Mouse (Mus musculus): Measurements from ENCODE around the gene Dapp1. TPM values are rescaled to one million over a fixed set of nuclear protein-coding genes. Genes with fewer than 3 reads are reported as not detected.

Gene Dapp1
- polyA plus RNA-seq, 2 experiments = 8.8 to 11.5 TPM

DNA sequence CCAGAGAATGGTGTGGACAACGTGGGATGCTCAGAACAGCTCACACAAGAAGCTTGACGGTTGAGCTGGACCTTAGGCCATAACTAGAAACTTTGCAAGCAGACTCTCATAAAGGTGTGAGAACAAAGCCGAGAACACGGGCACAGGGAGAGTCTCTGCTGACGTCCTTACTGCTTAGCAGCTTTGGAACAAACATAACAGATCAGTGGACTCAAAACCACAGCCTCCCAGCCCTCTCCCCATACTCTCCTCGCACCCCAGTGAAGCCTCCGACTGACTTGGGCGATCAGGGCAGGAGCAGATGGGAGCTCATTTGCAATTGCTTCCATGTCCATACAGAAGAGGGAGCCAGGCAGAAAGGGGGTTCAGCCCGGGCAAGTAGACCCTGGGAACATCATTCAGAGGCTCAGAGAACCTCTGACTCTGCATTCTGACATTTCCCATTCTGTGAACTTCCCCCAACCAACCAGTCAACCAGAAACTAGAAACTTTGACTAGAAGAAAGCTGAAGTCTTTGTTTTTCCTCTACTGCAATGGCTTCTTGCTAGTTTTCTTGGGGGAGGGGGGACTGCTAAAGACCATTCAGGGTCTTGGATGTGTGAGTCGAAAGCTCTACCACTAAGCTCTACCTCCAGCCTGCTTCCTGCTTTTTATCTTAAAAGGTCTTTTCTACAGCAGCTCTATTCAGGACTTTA, 31.0 kb downstream of the Dapp1 start:
- Histone ChIP-seq H3K27ac (peak overlapping the region; percentile 2; the same call in 1 of the 2 replicates), H3K36me3 (replicated peaks; ENCODE audit: control insufficient read depth, insufficient read depth, low read depth) (peaks cover 2% of the 10 kb centered on the region; the same call in 1 of the 2 replicates), H3K9ac (replicated peaks) (no peak overlapping the region), H3K9me3 (ENCODE audit: control insufficient read depth, low read length) (no peaks in the 10 kb centered on the region), H3K4me3 (ENCODE audit: insufficient read depth in 1 of 2, low read depth in 2 of 2, low read length in 2 of 2) (no peak overlapping the region), H3K4me2 (ENCODE audit: low read depth) (no peak overlapping the region), H3K4me1 (replicated peaks; ENCODE audit: control insufficient read depth in 2 of 2, insufficient read depth in 2 of 2, low read length in 1 of 2) (peaks cover 61 to 67% of the 10 kb centered on the region in 2 experiments), H3K27me3 (ENCODE audit: control insufficient read depth, insufficient read depth, low read length) (no peaks in the 10 kb centered on the region)
- TF ChIP-seq EP300 (IDR thresholded peaks at IDR 0.05; ENCODE audit: low read depth) (no peak), CTCF (IDR thresholded peaks at IDR 0.05; ENCODE audit: low read depth) (0 out of 2 replicates have a peak, but pooled peaks have one; percentile 9)
- WGBS (ENCODE audit: insufficient replicate concordance) = 62% methylated on average over 10 of the region's 10 CpGs
- ATAC-seq (ENCODE audit: insufficient read depth) (no peak), DNase-seq (ENCODE audit: low read depth in 3 of 3, low spot score in 3 of 3) (no peak)

DNA sequence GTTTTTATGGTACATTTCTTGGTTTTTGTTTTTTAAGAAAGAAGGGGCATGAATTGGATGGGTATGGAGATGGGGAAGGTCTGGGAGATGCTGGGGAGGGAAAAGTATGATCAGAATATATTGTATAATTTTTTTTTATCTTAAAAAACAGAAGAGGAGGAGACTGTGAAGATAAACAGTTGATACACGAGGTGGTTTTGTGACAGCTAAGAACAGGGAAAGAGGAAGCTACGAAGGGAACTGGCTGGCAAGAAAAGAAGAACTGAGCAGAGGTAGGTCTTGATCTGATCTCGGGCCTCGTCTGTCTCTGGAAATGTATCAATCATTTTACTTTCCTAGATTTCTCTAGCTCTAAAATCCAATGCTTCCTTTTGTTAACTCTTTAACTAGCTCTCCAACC, 33.8 kb downstream of the Dapp1 start:
- Histone ChIP-seq H3K4me2 (ENCODE audit: low read depth) (no peak overlapping the region), H3K27ac (no peak overlapping the region), H3K4me1 (replicated peaks; ENCODE audit: control insufficient read depth in 2 of 2, insufficient read depth in 2 of 2, low read length in 1 of 2) (peaks cover 48 to 62% of the 10 kb centered on the region in 2 experiments), H3K9ac (replicated peaks) (no peak overlapping the region), H3K36me3 (replicated peaks; ENCODE audit: control insufficient read depth, insufficient read depth, low read depth) (peaks cover 2% of the 10 kb centered on the region; the same call in 1 of the 2 replicates), H3K9me3 (ENCODE audit: control insufficient read depth, low read length) (no peaks in the 10 kb centered on the region), H3K27me3 (ENCODE audit: control insufficient read depth, insufficient read depth, low read length) (no peaks in the 10 kb centered on the region), H3K4me3 (ENCODE audit: insufficient read depth in 1 of 2, low read depth in 2 of 2, low read length in 2 of 2) (no peak overlapping the region)
- TF ChIP-seq EP300 (IDR thresholded peaks at IDR 0.05; ENCODE audit: low read depth) (no peak), CTCF (IDR thresholded peaks at IDR 0.05; ENCODE audit: low read depth) (no peak)
- ATAC-seq (ENCODE audit: insufficient read depth) (no peak), DNase-seq (ENCODE audit: low read depth in 3 of 3, low spot score in 3 of 3) (no peak)
- WGBS (ENCODE audit: insufficient replicate concordance) = 21% methylated on average over 4 of the region's 4 CpGs

DNA sequence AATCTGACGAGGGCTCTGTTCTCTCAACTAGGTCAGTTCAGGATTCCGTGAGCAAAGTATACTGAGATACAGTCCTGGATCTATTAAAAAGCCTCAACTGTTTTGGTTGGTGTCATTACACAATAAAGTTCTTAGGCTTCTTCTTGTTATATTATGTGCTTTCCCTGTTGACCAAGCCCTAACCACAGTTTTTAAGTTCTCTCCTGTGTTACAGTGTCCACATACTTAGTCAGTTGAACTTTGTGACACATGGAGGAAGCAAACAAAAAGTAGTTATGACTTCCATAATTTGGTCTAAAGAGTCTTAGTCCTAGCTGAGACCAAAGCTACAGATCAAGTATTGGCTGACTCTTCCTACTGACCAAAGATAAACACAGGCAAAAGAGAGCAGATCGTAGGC, 34.5 kb downstream of the Dapp1 start:
- TF ChIP-seq CTCF (IDR thresholded peaks at IDR 0.05; ENCODE audit: low read depth) (no peak), EP300 (IDR thresholded peaks at IDR 0.05; ENCODE audit: low read depth) (no peak)
- Histone ChIP-seq H3K4me1 (replicated peaks; ENCODE audit: control insufficient read depth in 2 of 2, insufficient read depth in 2 of 2, low read length in 1 of 2) (peaks cover 48 to 62% of the 10 kb centered on the region in 2 experiments), H3K4me2 (ENCODE audit: low read depth) (no peak overlapping the region), H3K9ac (replicated peaks) (no peak overlapping the region), H3K9me3 (ENCODE audit: control insufficient read depth, low read length) (no peaks in the 10 kb centered on the region), H3K4me3 (ENCODE audit: insufficient read depth in 1 of 2, low read depth in 2 of 2, low read length in 2 of 2) (no peak overlapping the region), H3K27ac (no peak overlapping the region; the same call in 1 of the 2 replicates), H3K27me3 (ENCODE audit: control insufficient read depth, insufficient read depth, low read length) (no peaks in the 10 kb centered on the region), H3K36me3 (replicated peaks; ENCODE audit: control insufficient read depth, insufficient read depth, low read depth) (peaks cover 2% of the 10 kb centered on the region; the same call in 1 of the 2 replicates)
- no peak for DNase-seq (ENCODE audit: low read depth in 3 of 3, low spot score in 3 of 3)
- WGBS (ENCODE audit: insufficient replicate concordance) = 72% methylated on average over 3 of the region's 3 CpGs
- no peak for ATAC-seq (ENCODE audit: insufficient read depth)

DNA sequence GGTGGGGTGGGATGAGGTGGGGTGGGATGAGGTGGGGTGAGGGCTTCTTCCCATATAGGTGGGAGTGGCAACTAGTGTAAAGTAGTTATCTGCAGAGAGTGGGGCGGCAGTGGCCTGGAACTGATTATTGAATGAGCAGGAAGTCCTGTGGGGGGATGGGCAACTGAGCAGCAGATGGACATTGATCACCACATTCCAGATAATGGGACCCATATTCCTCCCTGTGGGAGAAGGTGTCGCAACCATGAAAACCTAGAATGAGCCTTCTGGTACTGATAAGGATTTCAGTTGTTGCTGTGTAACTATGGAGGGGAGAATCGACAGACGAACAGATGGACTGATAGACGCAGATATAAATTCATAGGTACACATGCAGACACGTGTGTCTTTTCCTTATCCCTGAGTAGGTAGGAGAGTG, 37.6 kb downstream of the Dapp1 start:
- peak; percentile 64 for ATAC-seq (ENCODE audit: insufficient read depth)
- Histone ChIP-seq H3K27ac (peak overlapping the region; percentile 31), H3K4me3 (ENCODE audit: insufficient read depth in 1 of 2, low read depth in 2 of 2, low read length in 2 of 2) (no peak overlapping the region), H3K9me3 (ENCODE audit: control insufficient read depth, low read length) (no peaks in the 10 kb centered on the region), H3K4me2 (ENCODE audit: low read depth) (peak overlapping the region; percentile 24; the same call in 1 of the 2 replicates), H3K36me3 (replicated peaks; ENCODE audit: control insufficient read depth, insufficient read depth, low read depth) (no peaks in the 10 kb centered on the region; the same call in 1 of the 2 replicates), H3K27me3 (ENCODE audit: control insufficient read depth, insufficient read depth, low read length) (no peaks in the 10 kb centered on the region), H3K4me1 (replicated peaks; ENCODE audit: control insufficient read depth in 2 of 2, insufficient read depth in 2 of 2, low read length in 1 of 2) (peaks cover 47 to 58% of the 10 kb centered on the region in 2 experiments), H3K9ac (replicated peaks) (no peak overlapping the region; the same call in 1 of the 2 replicates)
- TF ChIP-seq CTCF (IDR thresholded peaks at IDR 0.05; ENCODE audit: low read depth) = no peak
- TF ChIP-seq EP300 (IDR thresholded peaks at IDR 0.05; ENCODE audit: low read depth) = peak; percentile 55; the same call in 1 of the 2 replicates
- 6% methylated on average over 6 of the region's 6 CpGs for WGBS (ENCODE audit: insufficient replicate concordance)
- peak; percentile 50 to 61 (median 61) for DNase-seq (ENCODE audit: low read depth in 3 of 3, low spot score in 3 of 3)

DNA sequence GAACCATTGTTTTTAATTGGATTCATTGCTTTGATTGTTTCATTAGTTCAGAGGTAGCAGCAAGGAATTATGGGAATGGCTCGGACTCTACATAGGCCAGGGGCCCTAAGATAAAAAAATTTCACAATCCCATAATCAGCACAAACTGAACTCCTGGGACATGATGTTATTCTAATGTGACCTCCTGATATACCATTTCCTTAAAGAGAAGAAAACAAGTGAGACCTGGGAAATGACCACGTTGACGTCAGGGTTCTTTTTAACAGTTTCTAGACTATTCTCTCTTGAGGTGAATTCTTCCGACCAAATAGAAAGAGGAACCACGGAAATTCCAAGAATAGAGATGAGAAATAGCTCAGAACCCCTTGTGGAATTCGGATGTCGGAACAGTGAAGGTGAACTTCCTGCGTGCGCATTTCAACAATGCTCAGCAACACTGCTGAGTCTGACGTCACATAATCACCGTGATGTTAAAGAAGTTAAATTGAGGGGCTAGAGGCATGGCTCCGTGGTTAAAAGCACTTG, 39.2 kb downstream of the Dapp1 start:
- Histone ChIP-seq H3K9ac (replicated peaks) (no peak overlapping the region), H3K36me3 (replicated peaks; ENCODE audit: control insufficient read depth, insufficient read depth, low read depth) (peaks cover 5% of the 10 kb centered on the region), H3K27me3 (ENCODE audit: control insufficient read depth, insufficient read depth, low read length) (no peaks in the 10 kb centered on the region), H3K4me1 (replicated peaks; ENCODE audit: control insufficient read depth in 2 of 2, insufficient read depth in 2 of 2, low read length in 1 of 2) (peaks cover 42 to 52% of the 10 kb centered on the region in 2 experiments), H3K4me2 (ENCODE audit: low read depth) (peak overlapping the region; percentile 38; the same call in 1 of the 2 replicates), H3K4me3 (ENCODE audit: insufficient read depth in 1 of 2, low read depth in 2 of 2, low read length in 2 of 2) (no peak overlapping the region), H3K9me3 (ENCODE audit: control insufficient read depth, low read length) (no peaks in the 10 kb centered on the region), H3K27ac (peak overlapping the region; percentile 21)
- TF ChIP-seq EP300 (IDR thresholded peaks at IDR 0.05; ENCODE audit: low read depth) (no peak), CTCF (IDR thresholded peaks at IDR 0.05; ENCODE audit: low read depth) (no peak)
- WGBS (ENCODE audit: insufficient replicate concordance) = 67% methylated on average over 12 of the region's 12 CpGs
- ATAC-seq (ENCODE audit: insufficient read depth) = no peak
- DNase-seq (ENCODE audit: low read depth in 3 of 3, low spot score in 3 of 3) = no peak

All from liver, embryonic 14.5 days (tissue).